Mouse (Mus musculus): Measurements from ENCODE around the gene Exoc4. TPM values are rescaled to one million over a fixed set of nuclear protein-coding genes. Genes with fewer than 3 reads are reported as not detected.

Exoc4 gene
- polyA plus RNA-seq, 1 experiment = 9.6 TPM

DNA sequence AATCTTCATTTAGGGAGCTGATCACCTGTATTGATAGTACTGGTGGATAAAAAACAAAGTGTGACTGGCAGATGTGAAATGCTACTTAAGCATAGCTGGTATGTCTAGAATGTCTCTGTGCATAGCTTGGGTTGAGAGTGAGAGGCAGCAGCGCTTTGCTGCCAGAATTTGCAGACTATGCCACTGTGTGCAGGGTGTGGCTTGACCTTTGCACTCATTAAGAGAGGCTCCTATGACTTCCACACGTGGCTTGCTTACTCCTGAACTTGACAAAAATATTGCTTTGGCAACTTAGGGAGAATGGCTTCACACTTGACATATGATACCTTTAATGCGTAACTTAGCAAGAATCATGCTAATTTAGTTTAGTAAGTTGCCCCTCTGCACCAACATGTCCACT lies 131.6 kb downstream of the Exoc4 start:
- TF ChIP-seq CTCF (conservative IDR thresholded peaks at IDR 0.05; ENCODE audit: insufficient read depth, insufficient read length, low read depth, low read length) (no peak), POLR2A (IDR thresholded peaks at IDR 0.05; ENCODE audit: low read depth, low read length) (no peak)
- H3K4me3 ChIP-seq (ENCODE audit: insufficient read depth, low read depth, low read length) = no peak overlapping the region
- no peaks in the 10 kb centered on the region for H3K36me3 ChIP-seq (ENCODE audit: control insufficient read depth, insufficient read depth, low read length)
- DNase-seq = peak; percentile 71
- WGBS = 55% methylated on average over 3 of the region's 3 CpGs
- no peak overlapping the region for H3K27ac ChIP-seq (ENCODE audit: insufficient read depth, low read depth, low read length)
- no peaks in the 10 kb centered on the region for H3K27me3 ChIP-seq (replicated peaks; ENCODE audit: control insufficient read depth, insufficient read depth, low read length)
- no peaks in the 10 kb centered on the region for H3K4me1 ChIP-seq (ENCODE audit: control insufficient read depth, insufficient read depth, low read length)

DNA sequence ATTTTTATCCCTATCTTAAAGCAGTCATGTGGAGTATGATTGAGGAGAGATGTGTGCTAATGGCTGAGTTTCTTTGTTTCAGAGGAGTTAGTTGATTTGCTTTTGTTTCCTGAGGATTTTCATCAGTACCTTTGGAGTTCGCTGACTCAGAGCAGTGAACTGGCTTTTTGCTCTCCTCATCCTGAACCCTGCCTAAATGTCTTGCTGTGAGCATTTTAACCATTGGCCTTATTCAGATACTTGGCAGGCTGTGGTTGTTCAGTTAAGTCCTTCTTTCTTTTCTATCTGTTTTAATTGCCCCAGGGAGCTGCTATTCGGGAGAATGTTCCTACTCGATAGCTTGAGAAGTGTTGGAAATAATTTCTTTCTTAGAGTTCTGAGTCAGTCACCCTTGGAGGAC lies 133.3 kb downstream of the Exoc4 start:
- H3K27ac ChIP-seq (ENCODE audit: insufficient read depth, low read depth, low read length) = no peak overlapping the region
- DNase-seq = no peak
- TF ChIP-seq CTCF (conservative IDR thresholded peaks at IDR 0.05; ENCODE audit: insufficient read depth, insufficient read length, low read depth, low read length) (no peak), POLR2A (IDR thresholded peaks at IDR 0.05; ENCODE audit: low read depth, low read length) (no peak)
- no peak overlapping the region for H3K4me3 ChIP-seq (ENCODE audit: insufficient read depth, low read depth, low read length)
- 72% methylated on average over 3 of the region's 3 CpGs for WGBS
- H3K27me3 ChIP-seq (replicated peaks; ENCODE audit: control insufficient read depth, insufficient read depth, low read length) = no peaks in the 10 kb centered on the region
- H3K36me3 ChIP-seq (ENCODE audit: control insufficient read depth, insufficient read depth, low read length) = no peaks in the 10 kb centered on the region
- no peaks in the 10 kb centered on the region for H3K4me1 ChIP-seq (ENCODE audit: control insufficient read depth, insufficient read depth, low read length)

DNA sequence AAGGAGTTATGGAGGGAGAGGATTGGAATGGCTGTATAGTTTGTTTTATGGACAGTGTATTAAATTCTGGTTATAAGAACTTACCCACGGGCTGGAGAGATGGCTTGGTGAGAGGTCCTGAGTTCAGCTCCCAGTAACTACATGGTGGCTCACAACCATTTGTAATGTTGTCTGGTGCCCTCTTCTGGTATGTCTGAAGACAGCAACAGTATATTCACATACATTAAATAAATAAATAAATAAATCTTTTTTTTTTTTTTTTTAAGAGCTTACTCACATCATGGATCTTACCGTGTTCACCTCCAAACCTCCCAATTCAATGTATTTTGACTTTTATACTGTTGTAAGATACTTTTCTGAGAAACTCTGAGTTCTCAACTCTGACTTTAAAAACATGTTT lies 143.1 kb downstream of the Exoc4 start:
- no peak for DNase-seq
- Histone ChIP-seq H3K27me3 (replicated peaks; ENCODE audit: control insufficient read depth, insufficient read depth, low read length) (no peaks in the 10 kb centered on the region), H3K4me3 (ENCODE audit: insufficient read depth, low read depth, low read length) (no peak overlapping the region), H3K27ac (ENCODE audit: insufficient read depth, low read depth, low read length) (no peak overlapping the region), H3K4me1 (ENCODE audit: control insufficient read depth, insufficient read depth, low read length) (no peaks in the 10 kb centered on the region), H3K36me3 (ENCODE audit: control insufficient read depth, insufficient read depth, low read length) (no peaks in the 10 kb centered on the region)
- TF ChIP-seq CTCF (conservative IDR thresholded peaks at IDR 0.05; ENCODE audit: insufficient read depth, insufficient read length, low read depth, low read length) (no peak), POLR2A (IDR thresholded peaks at IDR 0.05; ENCODE audit: low read depth, low read length) (no peak)
- WGBS = 84% methylated on average over 2 of the region's 2 CpGs

- WGBS = 78% methylated on average over 1 of the region's 1 CpGs
- no peaks in the 10 kb centered on the region for H3K36me3 ChIP-seq (ENCODE audit: control insufficient read depth, insufficient read depth, low read length)
- DNase-seq = no peak
- H3K4me1 ChIP-seq (ENCODE audit: control insufficient read depth, insufficient read depth, low read length) = no peaks in the 10 kb centered on the region
- no peak overlapping the region for H3K4me3 ChIP-seq (ENCODE audit: insufficient read depth, low read depth, low read length)
- no peaks in the 10 kb centered on the region for H3K27me3 ChIP-seq (replicated peaks; ENCODE audit: control insufficient read depth, insufficient read depth, low read length)
- no peak overlapping the region for H3K27ac ChIP-seq (ENCODE audit: insufficient read depth, low read depth, low read length)
- TF ChIP-seq CTCF (conservative IDR thresholded peaks at IDR 0.05; ENCODE audit: insufficient read depth, insufficient read length, low read depth, low read length) (no peak), POLR2A (IDR thresholded peaks at IDR 0.05; ENCODE audit: low read depth, low read length) (no peak)
Observed at GRCm38 (mm10) chr6:33399491-33399890, 150.6 kb downstream of the Exoc4 start.

- TF ChIP-seq POLR2A (IDR thresholded peaks at IDR 0.05; ENCODE audit: low read depth, low read length) = no peak
- TF ChIP-seq CTCF (conservative IDR thresholded peaks at IDR 0.05; ENCODE audit: insufficient read depth, insufficient read length, low read depth, low read length) = no peak
- Histone ChIP-seq H3K4me3 (ENCODE audit: insufficient read depth, low read depth, low read length) (no peak overlapping the region), H3K4me1 (ENCODE audit: control insufficient read depth, insufficient read depth, low read length) (no peaks in the 10 kb centered on the region), H3K27ac (ENCODE audit: insufficient read depth, low read depth, low read length) (no peak overlapping the region), H3K27me3 (replicated peaks; ENCODE audit: control insufficient read depth, insufficient read depth, low read length) (no peaks in the 10 kb centered on the region), H3K36me3 (ENCODE audit: control insufficient read depth, insufficient read depth, low read length) (no peaks in the 10 kb centered on the region)
- 88% methylated on average over 2 of the region's 2 CpGs for WGBS
- no peak for DNase-seq
Observed at GRCm38 (mm10) chr6:33401161-33401560, 152.3 kb downstream of the Exoc4 start.

GRCm38 (mm10) chr6:33405562-33406275 lies 156.8 kb downstream of the Exoc4 start:
- no peak for DNase-seq
- WGBS = 77% methylated on average over 4 of the region's 4 CpGs
- no peak overlapping the region for H3K27ac ChIP-seq (ENCODE audit: insufficient read depth, low read depth, low read length)
- no peak overlapping the region for H3K4me3 ChIP-seq (ENCODE audit: insufficient read depth, low read depth, low read length)
- H3K4me1 ChIP-seq (ENCODE audit: control insufficient read depth, insufficient read depth, low read length) = no peaks in the 10 kb centered on the region
- no peak for TF ChIP-seq CTCF (conservative IDR thresholded peaks at IDR 0.05; ENCODE audit: insufficient read depth, insufficient read length, low read depth, low read length)
- H3K36me3 ChIP-seq (ENCODE audit: control insufficient read depth, insufficient read depth, low read length) = no peaks in the 10 kb centered on the region
- no peaks in the 10 kb centered on the region for H3K27me3 ChIP-seq (replicated peaks; ENCODE audit: control insufficient read depth, insufficient read depth, low read length)

- TF ChIP-seq POLR2A (IDR thresholded peaks at IDR 0.05; ENCODE audit: low read depth, low read length) (no peak), CTCF (conservative IDR thresholded peaks at IDR 0.05; ENCODE audit: insufficient read depth, insufficient read length, low read depth, low read length) (no peak)
- DNase-seq = peak; percentile 15
- Histone ChIP-seq H3K27me3 (replicated peaks; ENCODE audit: control insufficient read depth, insufficient read depth, low read length) (no peaks in the 10 kb centered on the region), H3K4me1 (ENCODE audit: control insufficient read depth, insufficient read depth, low read length) (no peaks in the 10 kb centered on the region), H3K36me3 (ENCODE audit: control insufficient read depth, insufficient read depth, low read length) (no peaks in the 10 kb centered on the region), H3K27ac (ENCODE audit: insufficient read depth, low read depth, low read length) (no peak overlapping the region), H3K4me3 (ENCODE audit: insufficient read depth, low read depth, low read length) (no peak overlapping the region)
- 75% methylated on average over 3 of the region's 3 CpGs for WGBS
Observed at GRCm38 (mm10) chr6:33409586-33409985, 160.7 kb downstream of the Exoc4 start.

Measured in kidney, adult 2 months (tissue).